Mouse (Mus musculus) R1 (cell line): ENCODE data around the gene Pacsin1.

Source experiments
- DNase-seq: peaks from one replicate; pipeline ENCODE4 v3.0.0-alpha.2; 2018; ENCODE audit warnings: low read depth, low spot score

Gene Pacsin1

DNA sequence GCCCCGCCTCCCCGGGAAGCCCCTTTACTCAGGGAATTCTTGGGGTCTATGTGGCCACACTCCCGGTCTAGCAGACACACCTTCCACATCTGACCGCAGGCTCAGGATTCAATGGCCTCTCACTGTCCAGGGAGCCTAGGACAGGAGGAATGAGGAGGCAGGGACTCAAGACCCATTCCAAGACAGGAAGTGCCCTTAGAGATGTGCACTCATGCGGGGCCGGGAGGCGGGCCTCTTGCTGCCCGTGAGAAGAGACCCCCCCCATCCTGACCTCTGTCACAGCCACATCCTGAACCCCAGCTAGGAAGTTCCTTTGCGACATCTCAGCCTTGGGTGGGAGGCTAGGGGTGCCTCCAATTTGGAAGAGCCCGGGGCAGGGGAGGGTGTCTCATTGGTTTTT, 69.7 kb downstream of the Pacsin1 start:
- DNase-seq: no peak

DNA sequence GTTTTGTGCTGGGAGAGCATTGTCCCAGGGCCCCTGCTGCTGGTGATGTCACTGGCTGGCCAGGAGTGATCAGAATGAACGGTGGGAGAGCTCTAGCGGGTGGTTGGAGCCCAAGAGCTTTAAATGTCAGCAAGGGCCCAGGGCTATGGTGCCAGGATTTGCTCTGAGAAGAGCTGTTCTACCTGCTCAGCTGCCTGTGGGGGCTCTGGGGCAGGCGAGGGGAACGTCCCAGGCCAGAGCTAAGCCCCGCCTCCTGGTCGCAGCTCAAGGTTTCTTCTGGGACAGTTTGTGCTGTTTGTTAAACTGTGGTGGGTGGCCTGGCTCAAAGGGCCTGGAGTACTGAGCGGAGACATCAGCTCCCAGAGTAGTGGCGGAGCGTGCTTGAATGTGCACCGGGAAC, 70.1 kb downstream of the Pacsin1 start:
- DNase-seq: no peak

DNA sequence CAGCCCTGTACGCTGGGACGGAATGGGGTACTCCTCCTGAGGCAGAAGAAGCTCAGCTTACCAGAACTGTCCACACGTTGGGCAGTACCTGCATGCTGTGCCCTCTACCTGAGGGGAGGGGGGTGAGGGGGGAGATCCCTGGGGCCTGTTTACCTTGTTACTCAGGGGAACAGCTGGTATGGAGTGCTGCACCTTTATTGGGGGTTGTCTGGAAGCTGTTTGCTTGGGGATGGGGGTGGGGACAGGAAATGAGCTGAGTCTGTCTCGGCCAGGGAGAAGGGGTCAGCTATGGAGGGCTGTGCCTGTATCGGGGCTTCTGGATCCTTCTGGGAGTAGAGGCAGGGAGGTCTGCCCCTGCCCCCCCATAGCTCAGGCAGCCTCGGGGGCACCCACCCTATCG, 71.2 kb downstream of the Pacsin1 start:
- DNase-seq: no peak

DNA sequence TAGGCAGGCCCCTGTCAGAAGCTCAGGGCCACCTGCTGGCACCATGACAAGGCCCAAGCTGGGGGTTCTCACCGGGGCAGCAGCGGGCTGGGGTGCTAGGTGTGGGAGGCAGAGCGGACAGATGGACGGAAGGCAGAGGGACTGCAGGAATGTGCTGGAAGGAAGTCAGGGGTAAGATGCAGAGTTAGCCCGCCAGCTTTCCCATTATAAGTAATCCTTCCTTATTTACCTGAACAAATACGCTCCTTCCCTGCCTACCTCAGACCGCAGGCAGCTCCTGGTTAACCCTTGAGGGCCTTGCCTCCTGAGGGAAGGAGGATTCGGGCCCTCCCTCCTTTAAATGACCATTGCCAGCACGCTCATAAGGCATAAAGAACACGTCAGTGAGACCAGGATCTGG, 73.5 kb downstream of the Pacsin1 start, which contains the start of gene Spdef:
Gene Spdef, minus strand, starts transcription at position 186 of the 400 bp plus-strand sequence.
- DNase-seq: no peak

DNA sequence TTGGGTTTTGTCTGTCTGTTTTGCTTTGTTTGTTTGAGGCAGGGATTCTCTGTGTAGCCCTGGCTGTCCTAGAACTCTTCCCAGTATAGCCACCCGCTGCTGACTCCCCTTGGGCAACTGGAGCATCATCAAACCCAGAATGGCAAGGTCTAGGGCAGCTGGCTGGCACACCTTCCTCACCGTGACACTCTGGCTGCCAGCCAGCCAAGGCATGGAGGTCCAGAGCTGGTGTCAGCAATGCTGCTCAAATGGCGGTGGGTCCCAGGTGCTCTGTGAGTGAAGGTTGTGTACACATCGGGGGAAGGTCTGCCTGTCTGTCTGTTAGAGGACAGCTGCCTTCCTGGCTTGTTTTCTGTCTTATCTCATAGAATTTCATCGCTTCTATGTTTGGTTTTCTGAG, 76.8 kb downstream of the Pacsin1 start:
- DNase-seq: no peak

DNA sequence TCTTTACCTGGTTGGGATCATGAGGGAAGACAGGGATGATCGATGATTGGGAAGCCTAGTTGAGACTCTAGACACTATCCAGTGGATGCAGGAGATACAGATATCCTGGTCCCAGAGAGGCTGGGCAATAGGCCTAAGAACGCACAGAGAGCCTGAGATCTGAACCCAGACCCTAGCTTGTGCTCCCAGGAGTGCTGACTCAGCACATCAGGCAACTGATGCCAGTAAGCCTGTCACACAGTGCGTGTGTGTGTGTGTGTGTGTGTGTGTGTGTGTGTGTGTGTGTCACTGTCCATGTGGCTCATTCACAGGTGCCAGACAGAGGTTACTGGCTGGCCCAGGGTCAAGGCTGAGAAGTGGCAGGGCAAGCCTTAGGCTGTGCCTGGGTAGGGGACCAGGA, 77.4 kb downstream of the Pacsin1 start:
- no peak for DNase-seq

DNA sequence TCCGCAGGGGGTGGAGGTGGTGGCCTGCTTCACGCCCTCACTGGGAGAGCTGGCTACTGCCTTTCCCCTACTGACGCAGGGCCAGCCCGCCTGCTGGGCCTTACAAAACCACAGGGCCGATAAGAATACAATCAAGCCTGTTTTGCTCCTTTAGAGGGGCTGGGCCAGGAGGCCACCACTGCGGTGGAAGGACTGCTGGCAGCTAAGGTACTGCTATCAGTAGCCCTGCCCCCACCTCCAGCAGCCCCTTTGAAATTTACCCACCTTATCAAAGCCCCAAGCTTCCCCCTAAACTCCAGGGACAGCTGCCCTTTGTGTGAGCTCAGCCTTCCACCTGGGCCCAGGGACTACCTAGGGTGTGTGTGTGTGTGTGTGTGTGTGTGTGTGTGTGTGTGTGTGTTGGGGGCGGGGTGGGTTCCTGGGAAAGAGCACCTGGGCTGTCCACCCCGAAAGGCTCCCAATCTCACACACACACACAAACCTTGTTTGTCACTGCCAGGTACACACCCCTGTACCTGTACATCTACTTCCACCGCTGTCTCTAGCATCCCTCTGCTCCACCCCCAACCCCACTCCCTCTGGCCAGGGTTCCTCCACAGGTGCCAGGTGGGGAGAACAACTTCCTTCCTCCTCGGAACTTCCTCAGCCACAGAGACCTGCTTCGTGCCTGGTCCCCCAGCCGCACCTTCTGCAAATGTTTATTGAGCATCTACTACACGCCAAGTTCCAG, 79.2 kb downstream of the Pacsin1 start:
- DNase-seq: no peak

DNA sequence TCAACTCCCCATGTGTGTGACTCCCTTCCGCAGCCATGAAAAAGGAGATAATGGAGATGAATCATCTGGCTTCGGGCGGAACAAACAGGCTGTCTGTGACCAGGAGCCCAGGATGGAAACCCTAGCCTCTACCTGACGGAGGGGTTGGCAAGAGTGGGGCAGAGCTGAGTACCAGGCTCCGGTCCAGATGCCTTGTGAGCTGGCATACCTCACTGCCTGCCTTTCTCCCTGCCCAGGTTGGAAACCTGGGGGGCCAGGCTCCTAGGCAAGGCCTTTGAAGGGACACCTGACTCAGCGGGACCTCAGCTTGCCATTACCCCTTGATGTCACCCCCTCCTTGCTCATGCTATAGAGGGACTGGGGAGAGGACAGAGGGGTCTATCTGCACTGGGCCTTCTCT, 85.7 kb downstream of the Pacsin1 start:
- DNase-seq: no peak

DNA sequence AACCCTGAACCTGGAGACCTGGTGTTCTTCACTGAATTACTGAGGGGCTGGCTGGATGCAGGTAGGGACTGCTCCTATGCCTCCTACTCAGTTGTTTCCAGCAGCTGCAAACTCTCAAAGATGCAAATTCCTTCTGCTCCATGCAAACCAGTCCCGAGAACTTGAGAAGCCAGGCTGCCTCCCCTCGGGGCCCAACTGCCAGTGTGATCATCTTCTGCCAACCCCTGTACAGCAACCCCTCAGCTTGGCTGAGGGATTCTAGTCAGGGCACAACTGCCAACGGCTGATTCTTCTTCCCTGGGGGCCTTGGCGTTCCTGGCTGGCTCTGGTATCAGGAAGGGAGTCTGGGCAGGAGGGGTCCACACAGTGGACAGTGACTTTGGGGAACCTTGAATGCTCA, 91.1 kb downstream of the Pacsin1 start:
- DNase-seq: no peak

DNA sequence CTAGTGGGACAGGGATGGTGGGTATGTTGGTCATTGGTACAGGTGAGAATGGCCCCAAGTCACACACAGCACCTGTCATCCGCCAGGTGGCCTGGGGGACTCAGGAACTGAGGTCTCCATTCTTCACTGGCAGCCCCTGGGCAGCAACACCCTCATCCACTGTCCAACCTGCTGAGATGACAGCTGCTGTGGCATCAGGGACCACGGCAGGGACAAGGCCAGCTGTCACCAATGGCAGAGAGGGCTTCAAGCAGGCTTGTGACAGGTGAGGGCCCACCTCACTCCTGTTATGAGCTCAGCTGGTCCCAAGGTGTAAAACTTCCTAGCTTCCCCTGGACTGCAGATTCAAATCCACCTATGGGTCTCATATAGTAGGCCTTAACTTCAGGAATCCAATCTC, 92.8 kb downstream of the Pacsin1 start:
- DNase-seq: no peak

DNA sequence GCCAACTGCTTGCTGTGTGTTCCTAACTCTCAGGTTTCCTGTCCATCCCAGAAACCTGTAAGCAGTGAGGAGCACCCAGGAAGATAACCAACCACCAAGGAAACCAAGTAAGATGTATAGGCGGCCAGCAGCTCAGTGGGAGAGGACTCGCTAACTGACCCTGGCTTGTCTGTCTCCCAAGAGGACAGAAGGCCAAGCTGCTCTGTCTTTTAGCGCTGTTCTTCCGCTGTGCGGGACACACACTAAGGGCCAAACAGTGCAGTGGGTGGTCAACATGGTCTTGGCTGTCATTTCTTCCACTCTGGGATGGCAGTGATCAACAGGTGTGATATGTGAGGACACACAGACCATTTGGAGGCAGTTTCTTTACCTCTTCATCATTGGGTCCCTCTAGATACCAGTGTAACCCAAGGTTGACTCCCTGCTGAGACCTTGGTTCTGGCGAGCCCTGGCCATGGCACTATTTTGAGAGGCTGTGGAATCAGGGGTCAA, 95.2 kb downstream of the Pacsin1 start:
- no peak for DNase-seq

DNA sequence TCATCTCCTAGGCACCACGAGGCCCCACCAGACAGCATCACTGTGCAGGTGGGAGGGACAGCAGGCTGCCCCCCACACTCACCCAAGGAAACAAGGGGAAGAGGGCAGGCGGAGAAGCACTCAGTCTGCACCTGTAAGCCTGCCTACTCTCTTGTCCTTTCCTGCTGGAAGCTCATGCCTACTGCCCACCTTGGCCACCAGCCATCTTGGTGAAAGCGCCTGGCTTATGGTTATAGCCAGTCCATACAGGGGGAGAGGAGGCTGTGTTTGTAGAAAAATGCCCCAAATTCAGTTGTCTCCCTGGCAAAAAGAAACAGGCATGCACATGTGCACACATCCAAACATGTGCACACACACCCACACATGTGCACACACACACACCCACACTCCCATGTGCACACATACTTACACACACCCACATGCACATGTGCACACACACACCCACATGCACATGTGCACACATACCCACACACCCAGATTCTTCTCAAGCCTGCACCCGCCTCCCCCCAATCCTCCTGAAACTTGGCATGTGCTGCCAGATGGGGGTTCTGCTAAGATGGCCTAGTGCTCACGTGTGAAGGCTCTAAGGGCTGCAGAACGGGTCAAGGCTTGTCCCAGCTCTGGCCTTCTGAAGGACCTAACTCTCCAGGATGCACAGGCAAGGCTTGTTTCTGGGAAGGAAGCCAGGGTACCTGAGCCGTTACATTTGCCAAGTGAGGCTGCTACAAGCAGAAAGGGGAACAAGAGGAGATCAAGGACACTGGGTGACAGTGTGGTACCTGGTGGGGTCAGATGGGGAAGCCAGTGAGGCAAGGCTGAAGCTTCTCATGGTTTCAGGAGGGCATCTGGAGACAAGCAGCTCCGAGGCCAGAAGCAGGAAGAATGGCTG, 96.2 kb downstream of the Pacsin1 start:
- no peak for DNase-seq

DNA sequence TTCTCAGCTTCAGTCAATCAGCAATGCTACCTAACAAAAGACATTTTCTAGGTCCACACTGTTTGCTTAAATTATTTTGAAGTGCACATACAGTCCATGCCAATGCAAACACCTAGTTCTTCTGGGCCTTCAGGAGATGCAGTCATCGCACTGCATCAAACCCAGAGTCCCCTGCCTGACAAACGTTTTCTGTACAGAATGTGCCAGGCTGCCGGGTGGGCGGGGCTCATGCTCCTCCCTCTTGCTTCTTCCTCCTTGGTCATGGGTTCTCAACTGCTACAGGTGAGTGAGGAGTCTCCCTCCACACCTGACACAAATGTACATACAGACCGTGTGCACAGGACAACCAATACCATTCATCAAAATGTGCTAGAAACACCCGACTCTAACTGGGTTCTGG, 104.9 kb downstream of the Pacsin1 start:
- no peak for DNase-seq
